Mouse (Mus musculus) stomach, embryonic 15.5 days (tissue): ENCODE data around the gene Opa3. TPM values are rescaled to one million over a fixed set of nuclear protein-coding genes. Genes with fewer than 3 reads are reported as not detected.
A peak's percentile ranks its signal among the peaks of the same experiment; 100 is the strongest.

ENCODE experiments used
- ATAC-seq: fragments of 200-750 bp; cut with Nextera tagmentation; 2 replicates; pipeline ENCODE4 v1.8.0; 2017; ENCODE audit warnings: low read depth, moderate number of reproducible peaks, moderate TSS enrichment; ENCODE audit not compliant: insufficient read depth, low FRiP score
- H3K27ac ChIP-seq: fragments of 300-500 bp; sonication (generic); 2 replicates; pipeline ENCODE4 v1.5.1; 2015; ENCODE audit warnings: mild to moderate bottlenecking, inconsistent platforms
- H3K27me3 ChIP-seq: fragments of 300-500 bp; sonication (generic); replicated peaks from 2 replicates; pipeline ENCODE4 v1.6.1; 2015; ENCODE audit warnings: inconsistent platforms
- H3K36me3 ChIP-seq: fragments of 300-500 bp; sonication (generic); 2 replicates; pipeline ENCODE4 v1.6.1; 2015; ENCODE audit warnings: inconsistent platforms
- H3K4me1 ChIP-seq: fragments of 300-500 bp; sonication (generic); 2 replicates; pipeline ENCODE4 v1.6.1; 2015; ENCODE audit warnings: inconsistent platforms
- H3K4me2 ChIP-seq: fragments of 300-500 bp; sonication (generic); 2 replicates; pipeline ENCODE4 v1.6.1; 2015; ENCODE audit warnings: mild to moderate bottlenecking, inconsistent platforms
- H3K4me3 ChIP-seq: fragments of 300-500 bp; sonication (generic); replicated peaks from 2 replicates; pipeline ENCODE4 v1.5.1; 2015; ENCODE audit warnings: inconsistent platforms
- H3K9ac ChIP-seq: fragments of 300-500 bp; sonication (generic); 2 replicates; pipeline ENCODE4 v1.6.1; 2015; ENCODE audit warnings: inconsistent platforms
- H3K9me3 ChIP-seq: fragments of 300-500 bp; sonication (generic); 2 replicates; pipeline ENCODE4 v1.6.1; 2016; ENCODE audit warnings: inconsistent platforms
- WGBS: fragments of 180-500 bp; shearing (Covaris S2); methylation state at CpG from one replicate; pipeline ENCODE4 v1.1.7; 2015; 5-methylcytosine and 5-hydroxymethylcytosine counted together
- polyA plus RNA-seq: library from polyadenylated mRNA; unstranded; fragments of >200 nt; fragmentation: Nextera tagmentation; extraction: Ambion mirVana; gene quantifications from 2 replicates; pipeline ENCODE4 v1.2.1, GENCODE M21; 2015

Gene Opa3
- polyA plus RNA-seq, 1 experiment from 2014 or later, result 32.3 TPM

- Histone ChIP-seq H3K27me3 (no peaks in the 10 kb centered on the region), H3K27ac (no peak overlapping the region), H3K9me3 (no peaks in the 10 kb centered on the region), H3K4me1 (peaks cover 12% of the 10 kb centered on the region; the same call in 1 of the 2 replicates), H3K4me2 (no peak overlapping the region), H3K36me3 (no peaks in the 10 kb centered on the region), H3K9ac (no peak overlapping the region), H3K4me3 (no peak overlapping the region)
- WGBS, result 77% methylated on average over 2 of the region's 2 CpGs
- no peak for ATAC-seq
Measured at GRCm38 (mm10) chr7:19235092-19235671, 7.0 kb downstream of the Opa3 start.

GRCm38 (mm10) chr7:19236411-19236810 is 8.3 kb downstream of the Opa3 start:
- Histone ChIP-seq H3K4me1 (peaks cover 12% of the 10 kb centered on the region; the same call in 1 of the 2 replicates), H3K4me3 (no peak overlapping the region), H3K36me3 (no peaks in the 10 kb centered on the region), H3K27me3 (no peaks in the 10 kb centered on the region), H3K27ac (peak overlapping the region; percentile 26; the same call in 1 of the 2 replicates), H3K4me2 (no peak overlapping the region), H3K9ac (no peak overlapping the region), H3K9me3 (no peaks in the 10 kb centered on the region)
- no peak for ATAC-seq
- WGBS, result 61% methylated on average over 2 of the region's 2 CpGs

- ATAC-seq, result no peak
- H3K27ac ChIP-seq, result no peak overlapping the region
- peaks cover 12% of the 10 kb centered on the region; the same call in 1 of the 2 replicates for H3K4me1 ChIP-seq
- no peaks in the 10 kb centered on the region for H3K27me3 ChIP-seq
- H3K9ac ChIP-seq, result no peak overlapping the region
- no peaks in the 10 kb centered on the region for H3K9me3 ChIP-seq
- WGBS, result 90% methylated on average over 4 of the region's 4 CpGs
- no peak overlapping the region for H3K4me2 ChIP-seq
- no peaks in the 10 kb centered on the region for H3K36me3 ChIP-seq
- H3K4me3 ChIP-seq, result no peak overlapping the region
Measured at GRCm38 (mm10) chr7:19238344-19238743, 10.2 kb downstream of the Opa3 start.

- H3K4me3 ChIP-seq, result no peak overlapping the region
- no peak overlapping the region for H3K9ac ChIP-seq
- H3K4me1 ChIP-seq, result peaks cover 12% of the 10 kb centered on the region; the same call in 1 of the 2 replicates
- no peaks in the 10 kb centered on the region for H3K9me3 ChIP-seq
- H3K4me2 ChIP-seq, result no peak overlapping the region
- H3K27ac ChIP-seq, result peak overlapping the region; percentile 48; the same call in 1 of the 2 replicates
- no peaks in the 10 kb centered on the region for H3K36me3 ChIP-seq
- H3K27me3 ChIP-seq, result no peaks in the 10 kb centered on the region
- 4% methylated on average over 1 of the region's 1 CpGs for WGBS
- peak; percentile 88 for ATAC-seq
Measured at GRCm38 (mm10) chr7:19239423-19239822, 11.3 kb downstream of the Opa3 start.

GRCm38 (mm10) chr7:19239986-19240385 is 11.9 kb downstream of the Opa3 start:
- Histone ChIP-seq H3K4me1 (peaks cover 12% of the 10 kb centered on the region; the same call in 1 of the 2 replicates), H3K27me3 (no peaks in the 10 kb centered on the region), H3K27ac (peak overlapping the region; percentile 48; the same call in 1 of the 2 replicates), H3K36me3 (peaks cover 2% of the 10 kb centered on the region; the same call in 1 of the 2 replicates), H3K4me2 (no peak overlapping the region), H3K9me3 (no peaks in the 10 kb centered on the region), H3K4me3 (no peak overlapping the region), H3K9ac (no peak overlapping the region)
- ATAC-seq, result peak; percentile 76
- WGBS, result 38% methylated on average over 2 of the region's 4 CpGs

- no peaks in the 10 kb centered on the region for H3K27me3 ChIP-seq
- no peaks in the 10 kb centered on the region for H3K9me3 ChIP-seq
- ATAC-seq, result no peak
- H3K4me1 ChIP-seq, result peaks cover 12% of the 10 kb centered on the region; the same call in 1 of the 2 replicates
- no peak overlapping the region for H3K4me3 ChIP-seq
- 83% methylated on average over 8 of the region's 8 CpGs for WGBS
- H3K27ac ChIP-seq, result peak overlapping the region; percentile 48; the same call in 1 of the 2 replicates
- no peak overlapping the region for H3K9ac ChIP-seq
- H3K4me2 ChIP-seq, result no peak overlapping the region
- H3K36me3 ChIP-seq, result peaks cover 12% of the 10 kb centered on the region; the same call in 1 of the 2 replicates
Measured at GRCm38 (mm10) chr7:19240905-19241463, 12.8 kb downstream of the Opa3 start.

- Histone ChIP-seq H3K4me1 (peaks cover 8% of the 10 kb centered on the region; the same call in 1 of the 2 replicates), H3K27me3 (no peaks in the 10 kb centered on the region), H3K4me2 (no peak overlapping the region), H3K36me3 (peaks cover 18% of the 10 kb centered on the region; the same call in 1 of the 2 replicates), H3K27ac (no peak overlapping the region), H3K9me3 (no peaks in the 10 kb centered on the region), H3K4me3 (no peak overlapping the region), H3K9ac (no peak overlapping the region)
- WGBS, result 90% methylated on average over 1 of the region's 1 CpGs
- ATAC-seq, result no peak
Measured at GRCm38 (mm10) chr7:19242005-19242404, 13.9 kb downstream of the Opa3 start.

GRCm38 (mm10) chr7:19243858-19244257 is 15.7 kb downstream of the Opa3 start:
- ATAC-seq, result no peak
- H3K9ac ChIP-seq, result no peak overlapping the region
- WGBS, result 75% methylated on average over 5 of the region's 5 CpGs

GRCm38 (mm10) chr7:19245083-19245482 is 16.9 kb downstream of the Opa3 start:
- no peak for ATAC-seq
- no peak overlapping the region for H3K4me2 ChIP-seq
- H3K4me1 ChIP-seq, result no peaks in the 10 kb centered on the region
- no peaks in the 10 kb centered on the region for H3K9me3 ChIP-seq
- H3K4me3 ChIP-seq, result no peak overlapping the region
- H3K9ac ChIP-seq, result no peak overlapping the region
- WGBS, result 91% methylated on average over 3 of the region's 3 CpGs
- H3K36me3 ChIP-seq, result peaks cover 18% of the 10 kb centered on the region; the same call in 1 of the 2 replicates
- no peaks in the 10 kb centered on the region for H3K27me3 ChIP-seq
- H3K27ac ChIP-seq, result no peak overlapping the region

More at GRCm38 (mm10) chr7:19243858-19244257, 15.7 kb downstream of the Opa3 start:
- Histone ChIP-seq H3K4me3 (no peak overlapping the region), H3K9me3 (no peaks in the 10 kb centered on the region), H3K36me3 (peaks cover 18% of the 10 kb centered on the region; the same call in 1 of the 2 replicates), H3K27me3 (no peaks in the 10 kb centered on the region), H3K4me1 (peaks cover 8% of the 10 kb centered on the region; the same call in 1 of the 2 replicates), H3K27ac (no peak overlapping the region), H3K4me2 (no peak overlapping the region)

- 88% methylated on average over 1 of the region's 1 CpGs for WGBS
- H3K27ac ChIP-seq, result no peak overlapping the region
- ATAC-seq, result peak; percentile 52; the same call in 1 of the 2 replicates
Measured at GRCm38 (mm10) chr7:19246855-19247254, 18.7 kb downstream of the Opa3 start.

GRCm38 (mm10) chr7:19247511-19247910 is 19.4 kb downstream of the Opa3 start:
- H3K9ac ChIP-seq, result no peak overlapping the region
- no peaks in the 10 kb centered on the region for H3K9me3 ChIP-seq
- no peak for ATAC-seq
- H3K27me3 ChIP-seq, result no peaks in the 10 kb centered on the region
- H3K4me1 ChIP-seq, result no peaks in the 10 kb centered on the region
- no peak overlapping the region for H3K4me3 ChIP-seq
- WGBS, result 93% methylated on average over 2 of the region's 2 CpGs
- peaks cover 18% of the 10 kb centered on the region; the same call in 1 of the 2 replicates for H3K36me3 ChIP-seq
- H3K4me2 ChIP-seq, result no peak overlapping the region
- no peak overlapping the region for H3K27ac ChIP-seq

More at GRCm38 (mm10) chr7:19246855-19247254, 18.7 kb downstream of the Opa3 start:
- H3K4me2 ChIP-seq, result no peak overlapping the region
- peaks cover 18% of the 10 kb centered on the region; the same call in 1 of the 2 replicates for H3K36me3 ChIP-seq
- H3K4me1 ChIP-seq, result no peaks in the 10 kb centered on the region
- H3K9me3 ChIP-seq, result no peaks in the 10 kb centered on the region
- H3K4me3 ChIP-seq, result no peak overlapping the region
- H3K27me3 ChIP-seq, result no peaks in the 10 kb centered on the region
- no peak overlapping the region for H3K9ac ChIP-seq

- Histone ChIP-seq H3K9ac (no peak overlapping the region), H3K4me2 (no peak overlapping the region), H3K27ac (no peak overlapping the region), H3K4me3 (no peak overlapping the region), H3K4me1 (no peaks in the 10 kb centered on the region), H3K27me3 (no peaks in the 10 kb centered on the region), H3K36me3 (peaks cover 19% of the 10 kb centered on the region), H3K9me3 (no peaks in the 10 kb centered on the region)
- ATAC-seq, result no peak
- 76% methylated on average over 4 of the region's 4 CpGs for WGBS
Measured at GRCm38 (mm10) chr7:19252078-19252477, 23.9 kb downstream of the Opa3 start.
